Mouse (Mus musculus): Measurements from ENCODE around the gene Slc26a8. TPM values are rescaled to one million over a fixed set of nuclear protein-coding genes. Genes with fewer than 3 reads are reported as not detected.

Gene Slc26a8
- polyA plus RNA-seq, 1 experiment from 2014 or later = 0.14 TPM

GRCm38 (mm10) chr17:28590596-28590995, 99.4 kb downstream of the Slc26a8 start:
- Histone ChIP-seq H3K9me3 (replicated peaks; ENCODE audit: control insufficient read depth, low read length) (no peaks in the 10 kb centered on the region), H3K4me2 (no peak overlapping the region), H3K27me3 (ENCODE audit: control insufficient read depth, insufficient read depth, low read length) (no peaks in the 10 kb centered on the region), H3K4me3 (ENCODE audit: low read depth, low read length) (no peak overlapping the region), H3K9ac (ENCODE audit: low read depth, low read length) (no peak overlapping the region), H3K4me1 (ENCODE audit: control insufficient read depth, insufficient read depth, low read length) (no peaks in the 10 kb centered on the region), H3K27ac (ENCODE audit: low read depth, low read length) (no peak overlapping the region), H3K36me3 (ENCODE audit: control insufficient read depth, insufficient read depth, low read length) (peaks cover 20% of the 10 kb centered on the region)
- no peak for ATAC-seq (replicated peaks; ENCODE audit: insufficient number of reproducible peaks, low FRiP score, low TSS enrichment)
- 88% methylated on average over 3 of the region's 3 CpGs for WGBS (ENCODE audit: insufficient replicate concordance)

- no peak overlapping the region for H3K4me3 ChIP-seq (ENCODE audit: low read depth, low read length)
- no peaks in the 10 kb centered on the region for H3K27me3 ChIP-seq (ENCODE audit: control insufficient read depth, insufficient read depth, low read length)
- no peak for ATAC-seq (replicated peaks; ENCODE audit: insufficient number of reproducible peaks, low FRiP score, low TSS enrichment)
- H3K9ac ChIP-seq (ENCODE audit: low read depth, low read length) = no peak overlapping the region
- WGBS (ENCODE audit: insufficient replicate concordance) = 74% methylated on average over 2 of the region's 2 CpGs
- no peaks in the 10 kb centered on the region for H3K9me3 ChIP-seq (replicated peaks; ENCODE audit: control insufficient read depth, low read length)
- H3K4me1 ChIP-seq (ENCODE audit: control insufficient read depth, insufficient read depth, low read length) = no peaks in the 10 kb centered on the region
- H3K4me2 ChIP-seq = no peak overlapping the region
- no peak overlapping the region for H3K27ac ChIP-seq (ENCODE audit: low read depth, low read length)
- peaks cover 19% of the 10 kb centered on the region for H3K36me3 ChIP-seq (ENCODE audit: control insufficient read depth, insufficient read depth, low read length)
Observed at GRCm38 (mm10) chr17:28588591-28588990, 101.4 kb downstream of the Slc26a8 start.

Other genes starting within 250 kb of the Slc26a8 start
- 5.0 and 5.8 TPM in 2 replicates for gene Fkbp5, start 172.7 kb downstream of the Slc26a8 start, polyA plus RNA-seq (2014; fragmentation: Nextera tagmentation; extraction: Ambion mirVana)
- not detected in 2 replicates for gene Armc12, start 159.4 kb downstream of the Slc26a8 start, polyA plus RNA-seq (2014; fragmentation: Nextera tagmentation; extraction: Ambion mirVana)
- gene Clpsl2, start 140.8 kb downstream of the Slc26a8 start, polyA plus RNA-seq (2014; fragmentation: Nextera tagmentation; extraction: Ambion mirVana) = not detected in 2 replicates
- 0.73 TPM in 1 of 2 replicates, not detected in the other for gene Clps, start 129.5 kb downstream of the Slc26a8 start, polyA plus RNA-seq (2014; fragmentation: Nextera tagmentation; extraction: Ambion mirVana)
- 0.14 TPM in 1 of 2 replicates, not detected in the other for gene Lhfpl5, start 114.6 kb downstream of the Slc26a8 start, polyA plus RNA-seq (2014; fragmentation: Nextera tagmentation; extraction: Ambion mirVana)
- gene Srpk1, start 67.5 kb downstream of the Slc26a8 start, polyA plus RNA-seq (2014; fragmentation: Nextera tagmentation; extraction: Ambion mirVana) = 58.1 and 79.5 TPM in 2 replicates
- gene Mapk14, start 1.1 kb upstream of the Slc26a8 start, polyA plus RNA-seq (2014; fragmentation: Nextera tagmentation; extraction: Ambion mirVana) = 37.1 and 37.4 TPM in 2 replicates
- 1.8 and 2.3 TPM in 2 replicates for gene AC170998.1, start 35.9 kb upstream of the Slc26a8 start, polyA plus RNA-seq (2014; fragmentation: Nextera tagmentation; extraction: Ambion mirVana)
- gene Mapk13, start 79.1 kb upstream of the Slc26a8 start, polyA plus RNA-seq (2014; fragmentation: Nextera tagmentation; extraction: Ambion mirVana) = 2.6 and 2.9 TPM in 2 replicates
- gene Brpf3, start 110.9 kb upstream of the Slc26a8 start, polyA plus RNA-seq (2014; fragmentation: Nextera tagmentation; extraction: Ambion mirVana) = 12.1 and 13.4 TPM in 2 replicates
- 0.06 TPM in 1 of 2 replicates, not detected in the other for gene Pnpla1, start 168.2 kb upstream of the Slc26a8 start, polyA plus RNA-seq (2014; fragmentation: Nextera tagmentation; extraction: Ambion mirVana)
- gene 4930539E08Rik, start 225.1 kb upstream of the Slc26a8 start, polyA plus RNA-seq (2014; fragmentation: Nextera tagmentation; extraction: Ambion mirVana) = 0.06 TPM in 1 of 2 replicates, not detected in the other